In genomic region chr3:102669951-102670350, GRCm38 (mm10) we compare ENCODE assay signal across 27 mouse cellular contexts.
DNase-seq lines count a peak whose midpoint lies in the region; ATAC-seq and TF ChIP-seq lines count a peak whose summit lies in the region.
"Had no signal": no experiment of that assay in that cellular context is flagged by ENCODE, and none has a peak within 500 bp of the region (broad histone marks: within the 10 kb centered on the region; RNA-seq: fewer than 3 reads in every experiment).

No protein-coding gene starts in this region.

- no peaks in the 10 kb centered on the region for H3K4me1 ChIP-seq in forebrain, postnatal 0 days (ENCODE audit: insufficient read depth)
- H3K4me1 ChIP-seq in forebrain, embryonic 14.5 days (ENCODE audit: control insufficient read depth, insufficient read depth, low read length) = no peaks in the 10 kb centered on the region
- H3K4me1 ChIP-seq in lung, embryonic 14.5 days (ENCODE audit: insufficient read depth) = no peaks in the 10 kb centered on the region
- H3K4me1 ChIP-seq: forebrain, embryonic 15.5 days; hindbrain, embryonic 13.5 days; liver, embryonic 13.5 days had no signal

- no peak overlapping the region for H3K4me3 ChIP-seq in forebrain, postnatal 0 days (ENCODE audit: low read depth, low read length)
- no peak overlapping the region for H3K4me3 ChIP-seq in forebrain, embryonic 14.5 days (ENCODE audit: low read depth, low read length)
- no peak overlapping the region for H3K4me3 ChIP-seq in lung, embryonic 14.5 days (ENCODE audit: low read depth, low read length)
- H3K4me3 ChIP-seq: forebrain, embryonic 15.5 days; hindbrain, embryonic 13.5 days; limb, embryonic 12.5 days; liver, embryonic 13.5 days had no signal

- intact Hi-C loops in heart, postnatal 25 days (cut with DNase I) = no loop called here

- no peaks in the 10 kb centered on the region for H3K36me3 ChIP-seq in forebrain, postnatal 0 days (ENCODE audit: insufficient read depth)
- no peaks in the 10 kb centered on the region for H3K36me3 ChIP-seq in forebrain, embryonic 14.5 days (ENCODE audit: control insufficient read depth, insufficient read depth, low read length)
- H3K36me3 ChIP-seq in lung, embryonic 14.5 days (ENCODE audit: insufficient read depth) = no peaks in the 10 kb centered on the region
- H3K36me3 ChIP-seq: forebrain, embryonic 15.5 days; G1E; hindbrain, embryonic 13.5 days; limb, embryonic 12.5 days; liver, embryonic 13.5 days had no signal

- H3K9me3 ChIP-seq in forebrain, postnatal 0 days (ENCODE audit: low read length) = no peaks in the 10 kb centered on the region
- H3K9me3 ChIP-seq in forebrain, embryonic 14.5 days (replicated peaks; ENCODE audit: control insufficient read depth, low read length) = no peaks in the 10 kb centered on the region
- no peaks in the 10 kb centered on the region for H3K9me3 ChIP-seq in lung, embryonic 14.5 days (ENCODE audit: low read depth, low read length)
- H3K9me3 ChIP-seq: forebrain, embryonic 15.5 days; G1E; hindbrain, embryonic 13.5 days; limb, embryonic 12.5 days; liver, embryonic 13.5 days had no signal

- H3K27me3 ChIP-seq in forebrain, postnatal 0 days (ENCODE audit: insufficient read depth, low read length) = no peaks in the 10 kb centered on the region
- H3K27me3 ChIP-seq in forebrain, embryonic 14.5 days (replicated peaks; ENCODE audit: control insufficient read depth, insufficient read depth, low read length) = no peaks in the 10 kb centered on the region
- no peaks in the 10 kb centered on the region for H3K27me3 ChIP-seq in lung, embryonic 14.5 days (ENCODE audit: insufficient read depth, low read length)
- H3K27me3 ChIP-seq: forebrain, embryonic 15.5 days; hindbrain, embryonic 13.5 days; limb, embryonic 12.5 days; liver, embryonic 13.5 days had no signal

- no peak for DNase-seq in forebrain, postnatal 0 days
- DNase-seq in forebrain, embryonic 14.5 days (ENCODE audit: low spot score) = no peak
- DNase-seq in heart, adult 8-10 months (ENCODE audit: low spot score) = peak; percentile 63
- no peak for DNase-seq in heart, postnatal 25 days (ENCODE audit: low spot score)
- DNase-seq in lung, embryonic 14.5 days = peak; percentile 25
- no peak for DNase-seq in lung, postnatal 25 days (ENCODE audit: low spot score)
- DNase-seq in retina, postnatal 1 day = no peak
- DNase-seq in thymus, adult 18-20 months = no peak
- DNase-seq: adrenal gland, adult 8-10 months; cerebellum, adult 8-10 months; cerebellum, postnatal 25 days; kidney, adult 9 months; kidney, postnatal 10 days; liver, embryonic 13.5 days; lung, adult 18-20 months; lung, postnatal 10 days; midbrain, embryonic 14.5 days; right cerebral cortex, postnatal 14 days; spleen, adult 18-20 months; thymus, adult 2 months; thymus, postnatal 36 days had no signal

- ATAC-seq in forebrain, postnatal 0 days = peak; percentile 25; the same call in 1 of the 2 replicates
- ATAC-seq in forebrain, embryonic 14.5 days = no peak
- ATAC-seq in lung, embryonic 14.5 days (ENCODE audit: insufficient read depth) = no peak
- ATAC-seq: forebrain, embryonic 15.5 days; intestine, embryonic 16.5 days had no signal

- no peak overlapping the region for H3K9ac ChIP-seq in forebrain, postnatal 0 days
- H3K9ac ChIP-seq in forebrain, embryonic 14.5 days (ENCODE audit: low read length) = no peak overlapping the region
- no peak overlapping the region for H3K9ac ChIP-seq in lung, embryonic 14.5 days
- H3K9ac ChIP-seq: forebrain, embryonic 15.5 days; hindbrain, embryonic 13.5 days; limb, embryonic 12.5 days; liver, embryonic 13.5 days had no signal

- WGBS in forebrain, postnatal 0 days = 74% methylated on average over 2 of the region's 2 CpGs
- 93% methylated on average over 2 of the region's 2 CpGs for WGBS in forebrain, embryonic 14.5 days
- 28% methylated on average over 2 of the region's 2 CpGs for WGBS in lung, embryonic 14.5 days

- no peak overlapping the region for H3K4me2 ChIP-seq in forebrain, postnatal 0 days (ENCODE audit: low read depth)
- no peak overlapping the region for H3K4me2 ChIP-seq in forebrain, embryonic 14.5 days (ENCODE audit: low read length)
- H3K4me2 ChIP-seq in lung, embryonic 14.5 days = no peak overlapping the region
- H3K4me2 ChIP-seq: forebrain, embryonic 15.5 days; hindbrain, embryonic 13.5 days; limb, embryonic 12.5 days; liver, embryonic 13.5 days had no signal

- TF ChIP-seq CTCF in forebrain, postnatal 0 days (IDR thresholded peaks at IDR 0.05; ENCODE audit: low read depth) = no peak
- no peak for TF ChIP-seq CTCF in lung, embryonic 14.5 days (IDR thresholded peaks at IDR 0.05; ENCODE audit: low read depth)

- no peak overlapping the region for H3K27ac ChIP-seq in forebrain, postnatal 0 days (ENCODE audit: low read depth, low read length)
- no peak overlapping the region for H3K27ac ChIP-seq in forebrain, embryonic 14.5 days (ENCODE audit: low read depth, low read length)
- no peak overlapping the region for H3K27ac ChIP-seq in lung, embryonic 14.5 days (ENCODE audit: low read depth)
- H3K27ac ChIP-seq: forebrain, embryonic 15.5 days; hindbrain, embryonic 13.5 days; limb, embryonic 12.5 days; liver, embryonic 13.5 days; stomach, postnatal 0 days had no signal

Comparison
In these comparisons a context has a peak if more than half of its experiments do, and no peak if none do; other contexts are left out.
1. DNase-seq: peak in heart, adult 8-10 months (single experiment) and lung, embryonic 14.5 days (single experiment); none in forebrain, postnatal 0 days (single experiment), forebrain, embryonic 14.5 days (single experiment), heart, postnatal 25 days (single experiment), lung, postnatal 25 days (single experiment), retina, postnatal 1 day (single experiment) and thymus, adult 18-20 months (0 of 2).